Mouse (Mus musculus): Measurements from ENCODE around the gene Fxyd1. TPM values are rescaled to one million over a fixed set of nuclear protein-coding genes. Genes with fewer than 3 reads are reported as not detected.

Fxyd1 gene
- total RNA-seq, 2 experiments from 2014 or later, result 34.1 to 35.5 TPM

DNA sequence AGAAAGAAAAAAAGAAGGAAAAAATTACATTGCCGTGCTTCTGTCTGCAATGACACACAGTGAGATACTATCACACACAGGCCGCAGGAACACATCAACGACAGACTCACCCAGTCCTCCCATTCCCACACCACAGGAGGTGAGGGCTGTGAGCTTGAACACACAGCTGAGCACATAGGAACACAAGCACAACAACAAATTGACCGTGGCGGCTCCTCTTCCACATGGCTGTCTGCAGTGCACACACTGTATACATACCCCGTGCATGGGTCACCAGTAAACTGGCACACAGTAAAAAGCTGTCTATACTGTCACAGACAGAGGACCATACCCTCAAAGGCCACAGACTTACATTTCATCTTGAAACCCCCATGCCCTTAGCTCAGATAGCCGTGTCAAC lies 551 bp downstream of the Fxyd1 start:
- DNase-seq (ENCODE audit: extremely low spot score in 1 of 2, low spot score in 2 of 2), result no peak
- intact Hi-C loops (cut with DNase I), result no loop called here

GRCm38 (mm10) chr7:31055883-31056282 lies 1.1 kb downstream of the Fxyd1 start:
- intact Hi-C loops (cut with DNase I), result no loop called here

DNA sequence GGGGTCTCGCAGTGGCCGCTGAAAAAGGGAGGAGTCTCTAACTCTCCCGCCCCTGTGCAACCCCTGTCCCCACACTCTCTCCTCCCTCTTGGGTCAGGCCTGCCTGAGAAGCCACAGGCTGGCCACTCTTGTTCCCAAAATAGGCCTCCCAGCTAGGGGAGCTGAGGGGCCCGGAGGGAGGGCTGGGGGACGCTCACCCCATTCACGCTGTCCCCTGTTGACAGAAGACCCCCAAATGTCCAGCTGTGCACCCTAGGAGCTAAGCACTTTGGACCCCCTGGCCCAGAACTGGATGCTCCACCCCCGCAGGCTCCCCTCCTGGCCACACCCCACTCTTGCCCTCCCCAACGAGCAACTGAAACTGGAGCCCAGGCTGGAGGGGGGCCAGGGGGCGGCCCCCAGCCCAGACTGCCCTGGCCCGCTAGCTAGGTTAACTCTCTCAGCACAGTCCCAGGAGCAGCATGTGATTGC lies 1.6 kb downstream of the Fxyd1 start:
- peak in 1 of 2 experiments; percentile 87 for DNase-seq (ENCODE audit: extremely low spot score in 1 of 2, low spot score in 2 of 2)
- intact Hi-C loops (cut with DNase I), result no loop called here

More at GRCm38 (mm10) chr7:31055883-31056282, 1.1 kb downstream of the Fxyd1 start:
- DNase-seq (ENCODE audit: extremely low spot score in 1 of 2, low spot score in 2 of 2), result no peak

GRCm38 (mm10) chr7:31054661-31055320 lies 2.2 kb downstream of the Fxyd1 start:
- no peak for DNase-seq (ENCODE audit: extremely low spot score in 1 of 2, low spot score in 2 of 2)
- intact Hi-C loops (cut with DNase I), result loop anchor here (5.0 kb wide), 1 partner anchor 97 kb away; the partner anchor contains the start of gene Usf2

GRCm38 (mm10) chr7:31053882-31054447 lies 3.0 kb downstream of the Fxyd1 start:
- intact Hi-C loops (cut with DNase I), result loop anchor here (5.0 kb wide), 1 partner anchor 97 kb away; the partner anchor contains the start of gene Usf2
- no peak for DNase-seq (ENCODE audit: extremely low spot score in 1 of 2, low spot score in 2 of 2)

DNA sequence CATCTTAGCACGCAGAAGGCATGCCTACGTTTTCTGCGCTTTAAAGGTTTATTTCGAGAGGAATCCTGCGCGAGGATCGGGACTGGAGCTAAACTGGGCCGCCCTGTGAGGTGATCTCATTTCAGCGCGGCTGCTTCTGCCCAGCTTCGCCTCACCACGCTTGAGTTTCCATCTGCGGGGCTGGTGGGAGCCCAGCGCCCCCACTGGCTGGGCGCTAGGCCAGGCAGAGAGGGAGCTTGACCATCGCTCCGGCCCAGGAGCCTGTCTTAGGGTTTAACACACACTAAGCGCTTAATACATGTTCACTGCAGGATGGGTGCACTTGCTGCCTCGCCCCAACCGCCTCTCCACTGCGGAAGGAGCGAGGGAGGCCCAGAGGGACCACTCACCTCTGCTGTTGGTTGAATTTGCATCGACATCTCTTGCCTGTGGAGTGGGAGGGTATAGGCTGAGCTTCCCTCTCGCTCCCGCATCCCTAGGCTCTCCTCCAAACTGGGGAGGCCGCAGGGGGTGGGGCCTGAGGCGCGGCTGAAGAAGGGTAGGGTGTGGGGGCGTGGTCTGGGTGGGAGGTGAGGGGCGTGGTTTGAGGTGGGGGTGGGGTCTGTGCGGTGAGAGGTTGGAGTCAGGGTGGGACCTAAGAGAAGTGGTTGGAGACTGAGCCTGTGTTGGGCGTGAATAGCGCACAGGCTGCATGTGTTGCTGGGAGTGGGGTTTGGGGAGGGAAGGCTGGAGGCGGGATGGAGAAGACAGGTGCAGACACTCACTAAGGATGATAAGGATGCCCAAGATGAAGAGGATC lies 4.2 kb downstream of the Fxyd1 start:
- DNase-seq (ENCODE audit: extremely low spot score in 1 of 2, low spot score in 2 of 2), result peak; percentile 68 to 84
- intact Hi-C loops (cut with DNase I), result loop anchor here (5.0 kb wide), 1 partner anchor 96 kb away; the partner anchor contains the start of gene Usf2

GRCm38 (mm10) chr7:31052251-31052635 lies 4.8 kb downstream of the Fxyd1 start:
- intact Hi-C loops (cut with DNase I), result loop anchor here (5.0 kb wide), 1 partner anchor 95 kb away; the partner anchor contains the start of gene Usf2
- peak in 1 of 2 experiments; percentile 43 for DNase-seq (ENCODE audit: extremely low spot score in 1 of 2, low spot score in 2 of 2)

GRCm38 (mm10) chr7:31051321-31052021 lies 5.5 kb downstream of the Fxyd1 start, which contains the start of gene Fxyd7:
TSS of gene Fxyd7 (minus strand) at chr7:31051467.
- intact Hi-C loops (cut with DNase I), result loop anchor here (5.0 kb wide), 1 partner anchor 94 kb away; the partner anchor contains the start of gene Usf2
- peak in 1 of 2 experiments; percentile 64 for DNase-seq (ENCODE audit: extremely low spot score in 1 of 2, low spot score in 2 of 2)

GRCm38 (mm10) chr7:31050921-31051320 lies 6.1 kb downstream of the Fxyd1 start:
- DNase-seq (ENCODE audit: extremely low spot score in 1 of 2, low spot score in 2 of 2), result peak in 1 of 2 experiments; percentile 66
- intact Hi-C loops (cut with DNase I), result loop anchor here (5.0 kb wide), 1 partner anchor 94 kb away; the partner anchor contains the start of gene Usf2

DNA sequence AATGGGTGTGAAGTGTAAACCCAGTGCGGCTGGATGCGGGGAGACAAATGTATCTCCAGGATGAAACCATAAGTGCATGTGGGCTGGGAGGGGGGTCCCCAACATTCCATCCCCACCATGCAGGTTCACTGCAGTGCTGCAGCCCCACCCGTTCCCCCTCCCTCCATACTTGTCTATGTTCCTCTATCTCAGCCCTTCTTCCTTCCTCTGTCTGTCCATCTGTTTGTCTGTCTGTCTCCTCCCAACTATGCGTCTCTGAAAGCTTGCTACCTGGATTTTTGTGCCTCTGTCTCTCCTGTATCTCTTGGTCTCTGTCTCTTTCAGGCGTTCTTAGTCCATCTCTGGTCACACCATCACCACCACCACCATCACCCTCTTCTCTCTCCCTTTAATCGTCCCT lies 6.5 kb downstream of the Fxyd1 start:
- no peak for DNase-seq (ENCODE audit: extremely low spot score in 1 of 2, low spot score in 2 of 2)

GRCm38 (mm10) chr7:31049846-31050281 lies 7.1 kb downstream of the Fxyd1 start:
- intact Hi-C loops (cut with DNase I), result loop anchor here (5.0 kb wide), 1 partner anchor 93 kb away; the partner anchor contains the start of gene Usf2
- peak; percentile 56 to 77 for DNase-seq (ENCODE audit: extremely low spot score in 1 of 2, low spot score in 2 of 2)

More for the DNA sequence above, 6.5 kb downstream of the Fxyd1 start:
- intact Hi-C loops (cut with DNase I), result loop anchor here (5.0 kb wide), 1 partner anchor 93 kb away; the partner anchor contains the start of gene Usf2

GRCm38 (mm10) chr7:31049135-31049845 lies 7.7 kb downstream of the Fxyd1 start:
- intact Hi-C loops (cut with DNase I), result no loop called here
- peak in 1 of 2 experiments; percentile 76 for DNase-seq (ENCODE audit: extremely low spot score in 1 of 2, low spot score in 2 of 2)

DNA sequence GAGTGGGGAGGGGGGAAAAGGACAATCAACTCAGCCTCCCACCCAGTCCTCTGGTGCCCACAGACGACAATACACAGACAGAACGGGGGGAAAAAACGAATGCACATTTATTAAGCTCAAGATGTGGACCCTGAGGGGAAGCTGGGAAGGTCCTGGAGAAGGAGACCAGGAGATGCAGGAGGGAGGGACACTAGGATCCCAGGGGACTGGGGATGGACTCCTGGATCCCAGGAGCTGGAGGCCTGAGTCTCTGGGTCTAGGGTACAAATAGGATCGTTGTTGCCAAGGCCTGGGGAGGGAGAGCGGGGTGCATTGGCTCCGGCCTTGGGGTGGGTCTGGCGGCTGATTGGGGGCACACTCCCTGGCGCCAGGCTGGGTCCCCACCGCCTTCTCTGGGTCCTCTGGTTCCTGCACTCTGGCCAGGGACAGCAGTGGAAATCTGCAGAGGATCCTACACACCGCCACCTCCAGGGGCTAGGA lies 14.5 kb downstream of the Fxyd1 start, which contains the start of gene Fxyd5:
TSS of gene Fxyd5 (minus strand) at position 51 of the 480 bp plus-strand sequence.
- intact Hi-C loops (cut with DNase I), result no loop called here
- DNase-seq (ENCODE audit: extremely low spot score in 1 of 2, low spot score in 2 of 2), result no peak

DNA sequence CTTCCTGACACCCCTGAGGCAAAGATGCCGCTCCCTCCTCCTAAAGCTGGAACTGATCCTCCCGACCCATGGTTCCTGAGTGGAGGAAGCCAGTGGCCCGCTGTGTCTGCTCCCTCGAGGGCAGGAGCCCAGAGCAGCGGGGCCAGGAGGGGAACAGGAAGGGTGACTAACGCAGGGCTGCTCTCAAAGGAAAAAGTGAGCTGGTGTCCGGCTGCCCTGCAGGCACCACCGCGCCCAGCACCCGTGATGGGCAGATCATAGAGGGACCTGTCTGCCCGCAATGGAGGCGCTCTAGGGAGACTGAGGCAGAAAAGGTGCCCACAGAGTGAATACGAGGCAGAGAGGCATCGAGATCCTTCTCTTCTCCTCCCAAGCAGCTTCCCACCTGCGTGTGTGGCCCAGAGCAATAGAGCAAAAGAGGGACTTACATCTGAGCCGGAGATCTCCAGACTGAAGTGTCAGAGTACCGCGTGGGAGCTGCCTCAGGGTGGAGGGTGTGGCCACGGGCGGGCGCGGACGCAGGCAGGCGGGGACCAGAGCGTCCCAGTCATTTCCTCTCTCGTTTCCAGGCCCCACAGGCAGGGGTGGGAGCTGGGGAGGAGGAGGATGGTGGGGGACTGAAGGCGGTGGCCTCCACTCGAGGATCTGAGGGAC lies 15.2 kb downstream of the Fxyd1 start:
- peak in 1 of 2 experiments; percentile 74 for DNase-seq (ENCODE audit: extremely low spot score in 1 of 2, low spot score in 2 of 2)
- intact Hi-C loops (cut with DNase I), result no loop called here

DNA sequence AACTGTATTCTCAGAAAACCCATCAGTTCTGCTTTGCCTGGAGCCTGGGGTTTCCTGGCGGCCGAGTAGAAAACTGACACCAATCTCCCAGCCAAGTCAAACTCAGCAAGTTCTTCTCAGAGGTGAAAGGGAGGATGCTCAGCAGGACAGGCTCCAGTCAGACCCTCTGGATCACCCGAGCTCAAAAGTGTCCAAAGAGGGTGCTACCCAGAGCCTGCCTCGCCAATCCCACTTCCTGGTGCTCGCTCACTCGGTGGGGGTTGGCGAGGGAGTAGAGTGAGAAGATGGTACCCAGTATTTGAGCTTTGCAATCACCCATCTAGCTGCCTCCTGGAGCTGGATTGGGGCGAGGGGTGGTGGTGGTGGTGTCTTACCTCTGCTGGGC lies 16.0 kb downstream of the Fxyd1 start:
- DNase-seq (ENCODE audit: extremely low spot score in 1 of 2, low spot score in 2 of 2), result no peak
- intact Hi-C loops (cut with DNase I), result no loop called here

GRCm38 (mm10) chr7:31040281-31041022 lies 16.5 kb downstream of the Fxyd1 start:
- intact Hi-C loops (cut with DNase I), result no loop called here
- DNase-seq (ENCODE audit: extremely low spot score in 1 of 2, low spot score in 2 of 2), result no peak

Data from left cerebral cortex, postnatal 10 days (tissue).